Mouse (Mus musculus) midbrain, embryonic 16.5 days (tissue): Measurements from ENCODE around the gene Otulinl. TPM values are rescaled to one million over a fixed set of nuclear protein-coding genes. Genes with fewer than 3 reads are reported as not detected.

Experiments used
- ATAC-seq: fragments of 200-750 bp; cut with Nextera tagmentation; 2 replicates; pipeline ENCODE4 v1.8.0; 2017; ENCODE audit warnings: moderate TSS enrichment
- H3K27ac ChIP-seq: fragments of 300-500 bp; sonication (generic); 2 replicates; pipeline ENCODE4 v1.5.1; 2014; ENCODE audit warnings: mild to moderate bottlenecking, low read length, mixed read lengths
- H3K27me3 ChIP-seq: fragments of 300-500 bp; sonication (generic); 2 replicates; pipeline ENCODE4 v1.6.1; 2014; ENCODE audit warnings: low read depth, low read length, mixed read lengths; ENCODE audit not compliant: control insufficient read depth, insufficient read depth
- H3K36me3 ChIP-seq: fragments of 300-500 bp; sonication (generic); 2 replicates; pipeline ENCODE4 v1.6.1; 2014; ENCODE audit warnings: mild to moderate bottlenecking, low read length, moderate library complexity, mixed read lengths; ENCODE audit not compliant: control insufficient read depth, insufficient read depth
- H3K4me1 ChIP-seq: fragments of 300-500 bp; sonication (generic); 2 replicates; pipeline ENCODE4 v1.6.1; 2014; ENCODE audit warnings: mild to moderate bottlenecking, low read length, mixed read lengths; ENCODE audit not compliant: control insufficient read depth, insufficient read depth
- H3K4me2 ChIP-seq: fragments of 300-500 bp; sonication (generic); 2 replicates; pipeline ENCODE4 v1.6.1; 2014; ENCODE audit warnings: mild to moderate bottlenecking, low read length, mixed read lengths
- H3K4me3 ChIP-seq: fragments of 300-500 bp; sonication (generic); 2 replicates; pipeline ENCODE4 v1.5.1; 2014; ENCODE audit warnings: low read depth, mild to moderate bottlenecking, low read length, moderate library complexity, mixed read lengths
- H3K9ac ChIP-seq: fragments of 300-500 bp; sonication (generic); 2 replicates; pipeline ENCODE4 v1.6.1; 2014; ENCODE audit warnings: low read depth, low read length, mixed read lengths
- H3K9me3 ChIP-seq: fragments of 300-500 bp; sonication (generic); replicated peaks from 2 replicates; pipeline ENCODE4 v1.6.1; 2014; ENCODE audit warnings: mild to moderate bottlenecking, low read length, mixed read lengths; ENCODE audit not compliant: control insufficient read depth, poor library complexity, severe bottlenecking
- WGBS: fragments of 180-500 bp; shearing (Covaris S2); extraction: QIAGEN DNeasy Blood & Tissue Kit; methylation state at CpG from one replicate; pipeline ENCODE4 v1.1.7; 2014; 5-methylcytosine and 5-hydroxymethylcytosine counted together
- polyA plus RNA-seq: library from polyadenylated mRNA; unstranded; fragments of >200 nt; fragmentation: Nextera tagmentation; extraction: Ambion mirVana; gene quantifications from 2 replicates; pipeline ENCODE4 v1.2.1, GENCODE M21; 2015

Otulinl gene
- polyA plus RNA-seq, 1 experiment from 2014 or later, result 14.6 TPM

- peaks cover 9% of the 10 kb centered on the region for H3K4me1 ChIP-seq
- no peaks in the 10 kb centered on the region for H3K36me3 ChIP-seq
- 85% methylated on average over 6 of the region's 6 CpGs for WGBS
- no peak overlapping the region for H3K27ac ChIP-seq
- no peak overlapping the region for H3K4me3 ChIP-seq
- ATAC-seq, result no peak
- H3K27me3 ChIP-seq, result no peaks in the 10 kb centered on the region
- H3K4me2 ChIP-seq, result no peak overlapping the region
- no peaks in the 10 kb centered on the region for H3K9me3 ChIP-seq
- no peak overlapping the region for H3K9ac ChIP-seq
Observed at GRCm38 (mm10) chr15:27674041-27674440, 7.3 kb downstream of the Otulinl start.

- Histone ChIP-seq H3K27me3 (no peaks in the 10 kb centered on the region), H3K4me2 (no peak overlapping the region), H3K36me3 (no peaks in the 10 kb centered on the region), H3K27ac (no peak overlapping the region), H3K9me3 (no peaks in the 10 kb centered on the region), H3K9ac (no peak overlapping the region), H3K4me1 (peaks cover 9% of the 10 kb centered on the region), H3K4me3 (no peak overlapping the region)
- WGBS, result 93% methylated on average over 6 of the region's 6 CpGs
- ATAC-seq, result no peak
Observed at GRCm38 (mm10) chr15:27673151-27673550, 8.2 kb downstream of the Otulinl start.

GRCm38 (mm10) chr15:27672259-27672658 lies 9.1 kb downstream of the Otulinl start:
- Histone ChIP-seq H3K9ac (no peak overlapping the region), H3K27ac (no peak overlapping the region), H3K4me2 (no peak overlapping the region), H3K27me3 (no peaks in the 10 kb centered on the region), H3K36me3 (no peaks in the 10 kb centered on the region), H3K4me3 (no peak overlapping the region), H3K4me1 (peaks cover 9% of the 10 kb centered on the region), H3K9me3 (no peaks in the 10 kb centered on the region)
- 41% methylated on average over 8 of the region's 8 CpGs for WGBS
- no peak for ATAC-seq

GRCm38 (mm10) chr15:27671612-27672245 lies 9.7 kb downstream of the Otulinl start:
- no peak overlapping the region for H3K4me3 ChIP-seq
- ATAC-seq, result no peak
- WGBS, result 92% methylated on average over 10 of the region's 10 CpGs
- no peak overlapping the region for H3K27ac ChIP-seq
- no peaks in the 10 kb centered on the region for H3K9me3 ChIP-seq
- no peaks in the 10 kb centered on the region for H3K36me3 ChIP-seq
- H3K27me3 ChIP-seq, result no peaks in the 10 kb centered on the region
- peaks cover 7% of the 10 kb centered on the region for H3K4me1 ChIP-seq
- no peak overlapping the region for H3K4me2 ChIP-seq
- no peak overlapping the region for H3K9ac ChIP-seq

- Histone ChIP-seq H3K4me3 (no peak overlapping the region), H3K4me2 (no peak overlapping the region), H3K36me3 (no peaks in the 10 kb centered on the region), H3K9ac (no peak overlapping the region), H3K27me3 (no peaks in the 10 kb centered on the region), H3K27ac (no peak overlapping the region), H3K4me1 (peaks cover 2% of the 10 kb centered on the region; the same call in 1 of the 2 replicates), H3K9me3 (no peaks in the 10 kb centered on the region)
- 89% methylated on average over 8 of the region's 8 CpGs for WGBS
- ATAC-seq, result no peak
Observed at GRCm38 (mm10) chr15:27670708-27671107, 10.7 kb downstream of the Otulinl start.

- Histone ChIP-seq H3K27me3 (no peaks in the 10 kb centered on the region), H3K36me3 (no peaks in the 10 kb centered on the region), H3K4me2 (no peak overlapping the region), H3K4me1 (peaks cover 8% of the 10 kb centered on the region), H3K9ac (no peak overlapping the region), H3K4me3 (no peak overlapping the region), H3K9me3 (no peaks in the 10 kb centered on the region), H3K27ac (no peak overlapping the region)
- 90% methylated on average over 12 of the region's 12 CpGs for WGBS
- ATAC-seq, result no peak
Observed at GRCm38 (mm10) chr15:27669931-27670411, 11.4 kb downstream of the Otulinl start.

GRCm38 (mm10) chr15:27669276-27669675 lies 12.1 kb downstream of the Otulinl start:
- no peak overlapping the region for H3K27ac ChIP-seq
- no peaks in the 10 kb centered on the region for H3K9me3 ChIP-seq
- H3K4me2 ChIP-seq, result no peak overlapping the region
- H3K36me3 ChIP-seq, result no peaks in the 10 kb centered on the region
- no peak overlapping the region for H3K9ac ChIP-seq
- peaks cover 8% of the 10 kb centered on the region for H3K4me1 ChIP-seq
- 80% methylated on average over 4 of the region's 4 CpGs for WGBS
- no peak for ATAC-seq
- H3K27me3 ChIP-seq, result no peaks in the 10 kb centered on the region
- no peak overlapping the region for H3K4me3 ChIP-seq

- Histone ChIP-seq H3K9me3 (no peaks in the 10 kb centered on the region), H3K27ac (no peak overlapping the region), H3K4me2 (no peak overlapping the region), H3K36me3 (no peaks in the 10 kb centered on the region), H3K4me3 (no peak overlapping the region), H3K9ac (no peak overlapping the region), H3K27me3 (no peaks in the 10 kb centered on the region), H3K4me1 (peaks cover 8% of the 10 kb centered on the region)
- WGBS, result 93% methylated on average over 7 of the region's 7 CpGs
- no peak for ATAC-seq
Observed at GRCm38 (mm10) chr15:27668557-27668956, 12.8 kb downstream of the Otulinl start.

- WGBS, result 63% methylated on average over 9 of the region's 9 CpGs
- Histone ChIP-seq H3K9me3 (no peaks in the 10 kb centered on the region), H3K4me3 (no peak overlapping the region), H3K4me1 (peaks cover 8% of the 10 kb centered on the region), H3K9ac (no peak overlapping the region), H3K36me3 (no peaks in the 10 kb centered on the region), H3K4me2 (no peak overlapping the region), H3K27me3 (no peaks in the 10 kb centered on the region), H3K27ac (no peak overlapping the region)
- no peak for ATAC-seq
Observed at GRCm38 (mm10) chr15:27668001-27668461, 13.3 kb downstream of the Otulinl start.
